Comparison of ENCODE assay signal across 1 mouse cellular context in genomic region chr1:184761988-184762387, GRCm38 (mm10).
TF ChIP-seq lines count a peak whose summit lies in the region.

No protein-coding gene starts in this region.

TF ChIP-seq in C2C12, 6 proteins besides CTCF, POLR2A, EP300 and RAD21:
- TF ChIP-seq MYOG (IDR thresholded peaks at IDR 0.05; ENCODE audit: control insufficient read depth, extremely low read depth, insufficient read length) (no peak), FOSL1 (IDR thresholded peaks at IDR 0.05; ENCODE audit: insufficient read depth, low read length, poor library complexity, severe bottlenecking) (no peak), CEBPB (IDR thresholded peaks at IDR 0.05; ENCODE audit: low read depth) (peak; percentile 62), USF1 (IDR thresholded peaks at IDR 0.05; ENCODE audit: low read depth) (no peak), MAX (IDR thresholded peaks at IDR 0.05) (no peak), MYOD1 (IDR thresholded peaks at IDR 0.05; ENCODE audit: control insufficient read depth, insufficient read length, low read depth) (no peak)
TF ChIP-seq in C2C12: peak in this region for 1.
